In the genomic region with DNA sequence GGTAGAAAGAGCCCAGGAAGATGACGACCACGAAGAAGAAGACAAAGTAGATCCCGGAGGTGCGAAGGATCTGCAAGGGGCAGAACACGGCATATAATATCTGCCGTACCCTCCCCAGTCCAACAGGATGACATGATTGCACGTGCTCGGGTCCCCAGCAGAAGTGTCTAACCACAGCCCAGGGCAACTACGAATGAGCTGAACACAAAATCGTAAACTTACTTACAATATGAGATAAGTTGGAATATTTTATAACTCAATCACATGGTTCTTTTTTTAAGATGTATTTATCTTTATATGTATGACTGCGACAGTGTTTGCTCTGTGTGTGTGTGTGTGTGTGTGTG, we compare ENCODE assay signal across 22 mouse cellular contexts. TPM values are rescaled to one million over a fixed set of nuclear protein-coding genes. Genes with fewer than 3 reads are reported as not detected.
A peak's percentile ranks its signal among the peaks of the same experiment; 100 is the strongest.
DNase-seq lines count a peak whose midpoint lies in the region; ATAC-seq and TF ChIP-seq lines count a peak whose summit lies in the region.
"Had no signal": no experiment of that assay in that cellular context is flagged by ENCODE, and none has a peak within 500 bp of the region (broad histone marks: within the 10 kb centered on the region; RNA-seq: fewer than 3 reads in every experiment).

No protein-coding gene starts in this region.

- peaks cover 42% of the 10 kb centered on the region for H3K4me1 ChIP-seq in midbrain, embryonic 10.5 days
- peaks cover 9% of the 10 kb centered on the region for H3K4me1 ChIP-seq in midbrain, postnatal 0 days (ENCODE audit: insufficient read depth, low read length)
- peaks cover 37% of the 10 kb centered on the region for H3K4me1 ChIP-seq in forebrain, embryonic 12.5 days
- H3K4me1 ChIP-seq in midbrain, embryonic 13.5 days (replicated peaks) = peaks cover 27% of the 10 kb centered on the region
- H3K4me1 ChIP-seq: embryonic facial prominence, embryonic 15.5 days had no signal

- H3K4me3 ChIP-seq in midbrain, embryonic 10.5 days = no peak overlapping the region
- no peak overlapping the region for H3K4me3 ChIP-seq in midbrain, postnatal 0 days (ENCODE audit: low read depth, low read length)
- no peak overlapping the region for H3K4me3 ChIP-seq in forebrain, embryonic 12.5 days (replicated peaks)
- H3K4me3 ChIP-seq in midbrain, embryonic 13.5 days (replicated peaks) = no peak overlapping the region
- H3K4me3 ChIP-seq: embryonic facial prominence, embryonic 15.5 days; heart, embryonic 10.5 days; hindbrain, embryonic 13.5 days; left cerebral cortex, adult 2 months; limb, embryonic 10.5 days; stomach, embryonic 15.5 days had no signal

- no peak for DNase-seq in midbrain, embryonic 10.5 days (ENCODE audit: low spot score)
- DNase-seq in midbrain, postnatal 0 days (ENCODE audit: low spot score) = no peak
- DNase-seq in CD4-positive, CD25-positive, alpha-beta regulatory T cell, adult 2 months (ENCODE audit: low read depth, low spot score) = peak; percentile 49
- DNase-seq in urinary bladder, postnatal 25 days (ENCODE audit: low spot score) = no peak
- DNase-seq: adrenal gland, postnatal 10 days; cerebellum, postnatal 14 days; kidney, adult 8-10 months; kidney, postnatal 25 days; liver, postnatal 0 days; lung, postnatal 10 days; thymus, adult 2 months had no signal

- no peaks in the 10 kb centered on the region for H3K9me3 ChIP-seq in midbrain, embryonic 10.5 days (replicated peaks)
- H3K9me3 ChIP-seq in midbrain, postnatal 0 days (ENCODE audit: low read length) = no peaks in the 10 kb centered on the region
- H3K9me3 ChIP-seq in forebrain, embryonic 12.5 days = no peaks in the 10 kb centered on the region
- H3K9me3 ChIP-seq in midbrain, embryonic 13.5 days = no peaks in the 10 kb centered on the region
- H3K9me3 ChIP-seq: embryonic facial prominence, embryonic 15.5 days; heart, embryonic 10.5 days; hindbrain, embryonic 13.5 days; limb, embryonic 10.5 days; stomach, embryonic 15.5 days had no signal

- ATAC-seq in midbrain, postnatal 0 days (ENCODE audit: low FRiP score) = no peak
- no peak for ATAC-seq in forebrain, embryonic 12.5 days (ENCODE audit: low FRiP score)
- ATAC-seq in midbrain, embryonic 13.5 days = no peak
- ATAC-seq in cerebellum, adult (ENCODE audit: insufficient number of reproducible peaks, low FRiP score, low TSS enrichment) = no peak
- ATAC-seq: liver, postnatal 0 days had no signal

- no peak for TF ChIP-seq CTCF in midbrain, postnatal 0 days (IDR thresholded peaks at IDR 0.05)

- no peaks in the 10 kb centered on the region for H3K36me3 ChIP-seq in midbrain, embryonic 10.5 days
- no peaks in the 10 kb centered on the region for H3K36me3 ChIP-seq in midbrain, postnatal 0 days (ENCODE audit: insufficient read depth, low read length)
- H3K36me3 ChIP-seq in forebrain, embryonic 12.5 days (replicated peaks) = no peaks in the 10 kb centered on the region
- no peaks in the 10 kb centered on the region for H3K36me3 ChIP-seq in midbrain, embryonic 13.5 days
- H3K36me3 ChIP-seq: embryonic facial prominence, embryonic 15.5 days; heart, embryonic 10.5 days; hindbrain, embryonic 13.5 days; limb, embryonic 10.5 days; stomach, embryonic 15.5 days had no signal

- peak overlapping the region; percentile 68 for H3K27ac ChIP-seq in midbrain, embryonic 10.5 days (replicated peaks)
- no peak overlapping the region for H3K27ac ChIP-seq in midbrain, postnatal 0 days (ENCODE audit: low read depth, low read length)
- H3K27ac ChIP-seq in forebrain, embryonic 12.5 days = peak overlapping the region; percentile 94
- peak overlapping the region; percentile 69 for H3K27ac ChIP-seq in midbrain, embryonic 13.5 days
- H3K27ac ChIP-seq: embryonic facial prominence, embryonic 15.5 days; heart, embryonic 10.5 days; left cerebral cortex, adult 2 months; limb, embryonic 10.5 days; stomach, embryonic 15.5 days had no signal

- no peak overlapping the region for H3K9ac ChIP-seq in midbrain, postnatal 0 days (replicated peaks; ENCODE audit: low read length, poor library complexity, severe bottlenecking)
- 0 out of 2 replicates have a peak overlapping the region, but pooled peaks have one; percentile 8 for H3K9ac ChIP-seq in forebrain, embryonic 12.5 days
- no peak overlapping the region for H3K9ac ChIP-seq in midbrain, embryonic 13.5 days (replicated peaks)
- H3K9ac ChIP-seq: embryonic facial prominence, embryonic 15.5 days; hindbrain, embryonic 13.5 days; liver, postnatal 0 days; stomach, embryonic 15.5 days had no signal

- H3K4me2 ChIP-seq in midbrain, postnatal 0 days (ENCODE audit: low read depth, low read length, poor library complexity, severe bottlenecking) = no peak overlapping the region
- peak overlapping the region; percentile 36; the same call in 1 of the 2 replicates for H3K4me2 ChIP-seq in forebrain, embryonic 12.5 days
- H3K4me2 ChIP-seq in midbrain, embryonic 13.5 days (replicated peaks) = no peak overlapping the region
- H3K4me2 ChIP-seq: embryonic facial prominence, embryonic 15.5 days; stomach, embryonic 15.5 days had no signal

- 91% methylated on average over 11 of the region's 11 CpGs for WGBS in midbrain, embryonic 10.5 days
- WGBS in midbrain, postnatal 0 days = 74% methylated on average over 11 of the region's 11 CpGs
- 81% methylated on average over 11 of the region's 11 CpGs for WGBS in forebrain, embryonic 12.5 days
- 78% methylated on average over 11 of the region's 11 CpGs for WGBS in midbrain, embryonic 13.5 days

- peaks cover 25% of the 10 kb centered on the region for H3K27me3 ChIP-seq in midbrain, embryonic 10.5 days (ENCODE audit: low read depth, poor library complexity, severe bottlenecking)
- no peaks in the 10 kb centered on the region for H3K27me3 ChIP-seq in midbrain, postnatal 0 days (ENCODE audit: insufficient read depth, low read length)
- no peaks in the 10 kb centered on the region for H3K27me3 ChIP-seq in forebrain, embryonic 12.5 days
- H3K27me3 ChIP-seq in midbrain, embryonic 13.5 days = 0 out of 2 replicates have a peak, but pooled peaks cover 7% of the 10 kb centered on the region
- H3K27me3 ChIP-seq: embryonic facial prominence, embryonic 15.5 days; stomach, embryonic 15.5 days had no signal

RNA-seq across cellular contexts. Expression of a gene that starts 20.8 kb away (rescaled TPM):
- 0.21 and 0.36 TPM in 2 replicates for polyA plus RNA-seq in midbrain, embryonic 10.5 days (2016; fragmentation: Nextera tagmentation; extraction: Ambion mirVana)
- total RNA-seq in midbrain, postnatal 0 days (2014; rRNA removed) = 0.47 and 0.60 TPM in 2 replicates
- 0.27 and 0.35 TPM in 2 replicates for polyA plus RNA-seq in midbrain, postnatal 0 days (2015; fragmentation: Nextera tagmentation; extraction: Ambion mirVana)
- polyA plus RNA-seq in forebrain, embryonic 12.5 days (2016; fragmentation: Nextera tagmentation; extraction: Ambion mirVana) = 0.87 and 0.88 TPM in 2 replicates
- polyA plus RNA-seq in midbrain, embryonic 13.5 days (2015; fragmentation: Nextera tagmentation; extraction: Ambion mirVana) = 0.15 and 0.17 TPM in 2 replicates
- total RNA-seq: layer of hippocampus, adult 8-10 months; liver, adult 2 months had no signal
- polyA plus RNA-seq: liver, adult 2 months; liver, postnatal 0 days had no signal
